Mouse (Mus musculus) olfactory bulb, adult 2 months (tissue): ENCODE data around the gene Uqcc3.

ENCODE experiments used
- CTCF ChIP-seq: fragments of 200-500 bp; IDR thresholded peaks from 2 replicates; pipeline ENCODE4 v1.5.1; 2012; ENCODE audit warnings: low read depth, mild to moderate bottlenecking, low read length, moderate library complexity; ENCODE audit not compliant: insufficient read depth
- POLR2A ChIP-seq: fragments of 200-500 bp; IDR thresholded peaks from 2 replicates; pipeline ENCODE4 v1.6.1; 2012; ENCODE audit warnings: mild to moderate bottlenecking, low read depth, low read length, moderate library complexity; ENCODE audit not compliant: insufficient read depth

DNA sequence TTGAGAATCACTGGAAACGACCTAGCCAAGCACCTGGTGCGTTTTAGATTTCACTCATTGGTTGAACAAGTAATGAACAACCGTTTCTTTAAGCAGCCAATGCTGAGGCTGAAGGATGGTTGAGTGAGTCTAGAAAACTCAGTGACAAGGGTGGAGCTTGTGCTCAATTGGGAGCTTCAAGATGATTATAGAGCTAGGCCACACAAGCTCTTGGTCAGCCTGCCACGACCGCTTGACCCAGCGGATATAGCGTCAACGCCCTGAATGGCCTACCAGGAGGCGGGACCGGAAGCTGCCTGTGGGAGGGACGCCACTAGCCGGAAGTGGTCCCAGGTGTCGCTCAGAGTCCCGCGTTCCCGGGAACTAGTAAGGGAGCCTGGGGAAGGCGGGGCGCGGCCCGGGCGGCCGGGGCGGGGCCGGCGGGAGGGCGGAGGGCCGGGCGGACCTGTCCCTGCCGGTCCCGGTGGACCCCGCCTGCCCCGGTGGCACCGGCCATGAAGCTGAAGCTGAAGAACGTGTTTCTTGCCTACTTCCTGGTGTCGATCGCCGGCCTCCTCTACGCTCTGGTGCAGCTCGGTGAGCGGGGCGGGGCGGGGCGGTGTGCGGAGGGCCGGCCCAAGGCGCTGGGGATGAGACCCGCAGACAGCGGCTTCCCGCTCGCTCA is 39.5 kb upstream of the Uqcc3 start, which contains the start of gene B3gat3:
- TF ChIP-seq CTCF (no peak), POLR2A (peak; percentile 70)
